Mouse (Mus musculus): ENCODE measurements around the gene Tiam1.

Tiam1 gene

DNA sequence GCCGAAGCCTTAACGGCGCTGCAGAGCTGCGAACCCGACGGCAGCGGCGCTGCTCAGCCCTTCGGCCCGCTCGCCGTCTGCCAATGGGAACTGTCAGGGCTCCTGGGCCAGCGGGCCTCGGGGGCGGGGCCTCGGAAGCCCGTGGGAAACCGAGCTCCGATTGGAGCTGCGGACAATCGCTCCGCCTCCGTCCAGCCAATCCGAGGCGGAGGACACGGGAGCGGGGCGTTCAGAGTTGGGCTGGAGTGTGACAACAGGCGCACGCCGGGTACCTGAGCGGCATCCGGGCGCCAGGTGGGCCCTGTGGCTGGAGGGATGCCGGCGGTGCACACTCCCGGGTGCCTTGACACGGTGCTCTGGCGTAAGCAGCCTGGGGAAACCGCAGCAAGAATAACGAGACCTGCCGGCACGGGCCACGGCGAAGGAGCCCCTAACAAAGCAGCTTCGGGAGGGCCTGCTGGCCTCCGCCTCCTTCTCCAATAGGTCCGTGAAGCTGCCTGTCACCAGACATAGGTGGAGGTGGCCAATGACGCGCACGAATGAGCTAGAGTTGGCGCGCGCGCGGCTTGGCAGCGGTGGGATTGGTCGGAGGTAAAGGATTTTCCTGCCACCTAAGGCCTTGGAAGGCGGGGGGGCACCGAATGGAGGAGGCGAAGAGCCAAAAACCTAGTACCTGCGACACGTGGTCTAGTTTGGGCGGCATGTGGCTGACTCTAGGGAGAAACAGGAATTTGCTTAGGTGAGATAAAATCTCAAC is at the start of gene Tiam1:
Gene Tiam1 (minus strand): TSS at position 10 of the 757 bp plus-strand sequence.
- CTCF ChIA-PET, result interaction anchor here (0.6 to 2.7 kb wide), 28 partner anchors 9 to 370 kb away, joined by 3 to 21 read pairs (median 4); no protein-coding TSS in a partner anchor
- POLR2A ChIA-PET, result interaction anchor here in 3 of 4 experiments (0.6 to 5.3 kb wide), 72 partner anchors 8 to 1233 kb away, joined by 3 to 90 read pairs (median 4); partner anchors contain the start of genes Sod1 (in 3 of the 3), Cfap298 (in 1 of the 3), Scaf4 (in 1 of the 3) and Synj1 (in 1 of the 3)

DNA sequence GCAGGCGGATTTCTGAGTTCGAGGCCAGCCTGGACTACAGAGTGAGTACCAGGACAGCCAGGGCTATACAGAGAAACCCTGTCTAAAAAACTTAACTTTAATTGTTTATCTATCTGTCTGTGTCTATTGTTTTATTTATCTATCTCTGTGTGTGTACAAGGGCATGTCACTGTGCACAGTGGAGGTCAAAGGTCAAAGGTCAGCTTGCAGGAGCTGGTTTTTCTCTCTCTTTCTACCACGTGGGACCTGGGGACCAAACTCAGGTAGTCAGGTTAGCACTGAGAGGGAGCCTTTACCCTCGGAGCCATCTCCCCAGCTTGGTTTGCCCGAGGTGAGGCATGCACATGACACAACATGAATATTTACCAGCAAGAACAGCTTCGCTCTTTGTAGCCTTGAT is 47.7 kb upstream of the Tiam1 start:
- ChIA-PET CTCF (interaction anchor here in 1 of 4 experiments (0.7 to 1.3 kb wide), 2 partner anchors 24 to 102 kb away, joined by 3 to 4 read pairs; no protein-coding TSS in a partner anchor), POLR2A (interaction anchor here in 3 of 4 experiments (1.0 to 2.3 kb wide), 7 partner anchors 17 to 214 kb away, joined by 3 to 12 read pairs (median 5); partner anchors contain the start of gene Sod1 (in 3 of the 3))

DNA sequence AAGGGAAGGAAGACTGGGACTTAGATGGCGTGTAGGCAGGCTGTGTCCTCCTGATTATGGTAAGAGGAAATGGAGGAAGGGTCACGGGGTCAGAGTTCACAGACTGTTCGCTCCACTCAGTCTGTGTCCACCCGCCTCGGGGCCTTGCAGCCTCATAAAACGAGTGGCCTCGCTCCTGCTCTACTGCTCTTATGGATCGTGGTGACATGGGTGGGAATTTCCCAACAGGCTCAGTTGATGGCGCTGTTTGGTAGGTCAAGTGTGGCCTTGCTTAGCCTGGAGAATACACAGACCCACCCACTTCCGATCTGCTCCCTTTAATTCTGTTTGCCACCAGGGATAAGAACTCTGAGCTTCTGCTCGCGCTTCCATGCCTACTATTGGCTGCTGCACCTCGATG is 43.9 kb upstream of the Tiam1 start:
- CTCF ChIA-PET, result interaction anchor here (0.5 to 4.5 kb wide), 18 partner anchors 10 to 413 kb away, joined by 3 to 47 read pairs (median 4); no protein-coding TSS in a partner anchor

GRCm38 (mm10) chr16:90185928-90186588 is 42.5 kb upstream of the Tiam1 start:
- ChIA-PET POLR2A (interaction anchor here in 3 of 4 experiments (0.7 to 5.6 kb wide), 22 partner anchors 9 to 412 kb away, joined by 3 to 39 read pairs (median 4); partner anchors contain the start of genes Sod1 (in 3 of the 3) and Tiam1 (in 2 of the 3)), CTCF (interaction anchor here (0.6 to 4.5 kb wide), 80 partner anchors 9 to 424 kb away, joined by 3 to 47 read pairs (median 3); partner anchors contain the start of genes Tiam1 (in 2 of the 4) and Sod1 (in 1 of the 4))

More for the DNA sequence above, 43.9 kb upstream of the Tiam1 start:
- POLR2A ChIA-PET, result interaction anchor here in 3 of 4 experiments (0.6 to 5.6 kb wide), 11 partner anchors 8 to 413 kb away, joined by 3 to 39 read pairs (median 3); partner anchors contain the start of gene Sod1 (in 3 of the 3)

GRCm38 (mm10) chr16:90184135-90184534 is 40.6 kb upstream of the Tiam1 start:
- POLR2A ChIA-PET, result interaction anchor here in 2 of 4 experiments (0.6 to 5.6 kb wide), 8 partner anchors 12 to 40 kb away, joined by 3 to 39 read pairs (median 4); partner anchors contain the start of genes Sod1 (in 2 of the 2) and Tiam1 (in 1 of the 2)
- CTCF ChIA-PET, result interaction anchor here (0.7 to 4.5 kb wide), 9 partner anchors 11 to 410 kb away, joined by 3 to 47 read pairs (median 4); partner anchors contain the start of gene Tiam1 (in 1 of the 4)

- CTCF ChIA-PET, result interaction anchor here in 1 of 4 experiments (0.8 kb wide), 1 partner anchor 14 kb away, joined by 4 read pairs; no protein-coding TSS in a partner anchor
- POLR2A ChIA-PET, result interaction anchor here in 2 of 4 experiments (1.1 to 3.0 kb wide), 4 partner anchors 9 to 39 kb away, joined by 3 to 13 read pairs (median 6); partner anchors contain the start of gene Sod1 (in 2 of the 2)
Observed at GRCm38 (mm10) chr16:90181673-90182072, 38.1 kb upstream of the Tiam1 start.

GRCm38 (mm10) chr16:90180975-90181374 is 37.4 kb upstream of the Tiam1 start:
- CTCF ChIA-PET, result interaction anchor here in 1 of 4 experiments (0.6 kb wide), 1 partner anchor 40 kb away, joined by 3 read pairs; no protein-coding TSS in a partner anchor

GRCm38 (mm10) chr16:90179892-90180291 is 36.3 kb upstream of the Tiam1 start:
- ChIA-PET CTCF (interaction anchor here in 1 of 4 experiments (0.5 to 2.5 kb wide), 2 partner anchors 10 to 271 kb away, joined by 4 to 7 read pairs; no protein-coding TSS in a partner anchor), POLR2A (interaction anchor here in 3 of 4 experiments (0.6 to 3.0 kb wide), 6 partner anchors 12 to 159 kb away, joined by 3 to 13 read pairs (median 4); partner anchors contain the start of gene Sod1 (in 2 of the 3))

More at GRCm38 (mm10) chr16:90180975-90181374, 37.4 kb upstream of the Tiam1 start:
- POLR2A ChIA-PET, result interaction anchor here in 2 of 4 experiments (1.6 to 3.0 kb wide), 3 partner anchors 15 to 39 kb away, joined by 4 to 13 read pairs (median 9); partner anchors contain the start of gene Sod1 (in 2 of the 2)

- ChIA-PET POLR2A (interaction anchor here in 2 of 4 experiments (0.6 to 1.1 kb wide), 5 partner anchors 8 to 240 kb away, joined by 3 to 11 read pairs (median 4); no protein-coding TSS in a partner anchor), CTCF (interaction anchor here in 3 of 4 experiments (0.6 to 2.5 kb wide), 4 partner anchors 8 to 326 kb away, joined by 3 to 7 read pairs (median 4); no protein-coding TSS in a partner anchor)
Observed at GRCm38 (mm10) chr16:90178404-90178803, 34.8 kb upstream of the Tiam1 start.

DNA sequence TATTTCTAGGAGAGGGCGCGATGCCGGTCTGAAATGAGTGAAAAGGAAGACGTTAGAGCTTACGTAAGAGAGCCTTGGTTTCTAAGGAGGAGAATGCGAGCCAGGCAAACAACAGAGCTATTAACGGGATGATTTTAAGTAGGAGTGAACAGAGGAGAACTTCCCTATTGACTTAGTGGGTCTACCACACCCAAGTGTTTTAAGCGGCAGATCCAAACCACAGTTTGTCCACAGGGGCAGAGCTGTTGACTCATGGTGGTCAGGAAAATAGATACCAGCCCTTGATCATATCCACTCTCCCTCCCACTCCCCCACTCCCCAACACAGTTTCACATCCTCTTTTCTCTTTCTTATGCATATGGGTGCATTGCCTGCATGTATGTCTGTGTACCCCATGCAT is 33.9 kb upstream of the Tiam1 start:
- POLR2A ChIA-PET, result no interaction called here

GRCm38 (mm10) chr16:90176472-90176871 is 32.9 kb upstream of the Tiam1 start:
- POLR2A ChIA-PET, result interaction anchor here in 2 of 4 experiments (0.5 to 1.3 kb wide), 3 partner anchors 19 to 552 kb away, joined by 3 to 5 read pairs (median 3); no protein-coding TSS in a partner anchor
- CTCF ChIA-PET, result interaction anchor here in 3 of 4 experiments (0.5 to 1.4 kb wide), 4 partner anchors 9 to 723 kb away, joined by 3 to 6 read pairs (median 5); no protein-coding TSS in a partner anchor

More for the DNA sequence above, 33.9 kb upstream of the Tiam1 start:
- CTCF ChIA-PET, result interaction anchor here in 2 of 4 experiments (0.5 to 1.4 kb wide), 4 partner anchors 9 to 237 kb away, joined by 3 to 6 read pairs (median 4); no protein-coding TSS in a partner anchor

- ChIA-PET POLR2A (interaction anchor here in 2 of 4 experiments (0.8 to 2.8 kb wide), 8 partner anchors 14 to 50 kb away, joined by 4 to 11 read pairs (median 6); partner anchors contain the start of gene Sod1 (in 2 of the 2)), CTCF (interaction anchor here in 3 of 4 experiments (0.6 to 6.8 kb wide), 6 partner anchors 8 to 988 kb away, joined by 3 to 41 read pairs (median 8); no protein-coding TSS in a partner anchor)
Observed at GRCm38 (mm10) chr16:90171416-90171815, 27.8 kb upstream of the Tiam1 start.

- CTCF ChIA-PET, result interaction anchor here (0.6 to 6.8 kb wide), 27 partner anchors 9 to 987 kb away, joined by 3 to 41 read pairs (median 4); no protein-coding TSS in a partner anchor
Observed at GRCm38 (mm10) chr16:90170676-90171075, 27.1 kb upstream of the Tiam1 start.

GRCm38 (mm10) chr16:90169863-90170630 is 26.5 kb upstream of the Tiam1 start:
- CTCF ChIA-PET, result interaction anchor here (0.6 to 6.8 kb wide), 30 partner anchors 9 to 396 kb away, joined by 3 to 41 read pairs (median 4); no protein-coding TSS in a partner anchor

More at GRCm38 (mm10) chr16:90170676-90171075, 27.1 kb upstream of the Tiam1 start:
- POLR2A ChIA-PET, result interaction anchor here (0.6 to 2.8 kb wide), 23 partner anchors 8 to 396 kb away, joined by 3 to 11 read pairs (median 4); partner anchors contain the start of genes Sod1 (in 3 of the 4), Scaf4 (in 1 of the 4) and Tiam1 (in 1 of the 4)

GRCm38 (mm10) chr16:90167646-90168045 is 24.1 kb upstream of the Tiam1 start:
- CTCF ChIA-PET, result interaction anchor here (0.5 to 6.8 kb wide), 68 partner anchors 10 to 1268 kb away, joined by 3 to 41 read pairs (median 4); partner anchors contain the start of gene Tiam1 (in 3 of the 4)
- POLR2A ChIA-PET, result interaction anchor here (0.6 to 7.0 kb wide), 24 partner anchors 10 to 306 kb away, joined by 3 to 90 read pairs (median 4); partner anchors contain the start of genes Tiam1 (in 3 of the 4) and Sod1 (in 1 of the 4)

More at GRCm38 (mm10) chr16:90169863-90170630, 26.5 kb upstream of the Tiam1 start:
- POLR2A ChIA-PET, result interaction anchor here (0.6 to 2.8 kb wide), 26 partner anchors 9 to 396 kb away, joined by 3 to 11 read pairs (median 4); partner anchors contain the start of genes Sod1 (in 2 of the 4), Scaf4 (in 1 of the 4) and Tiam1 (in 1 of the 4)
